Mouse (Mus musculus) urinary bladder, postnatal 14 days (tissue): Measurements from ENCODE around the gene C330021F23Rik.
"Not testable (repeated sequence)": the region's sequence is repeated elsewhere in the genome, so short reads cannot be mapped to it uniquely, and the experiment has no call there.

Experiments used
- DNase-seq: peaks from one replicate; pipeline ENCODE4 v3.0.0; 2021; ENCODE audit warnings: low spot score

C330021F23Rik gene

GRCm38 (mm10) chr8:3567641-3568371 lies at the start of gene C330021F23Rik:
Gene C330021F23Rik (plus strand): TSS chr8:3567990.
- DNase-seq = no peak

- DNase-seq = no peak
Measured at GRCm38 (mm10) chr8:3522007-3522697, 45.6 kb upstream of the C330021F23Rik start.

GRCm38 (mm10) chr8:3530816-3531215 lies 37.0 kb upstream of the C330021F23Rik start:
- DNase-seq = no peak

GRCm38 (mm10) chr8:3531936-3532335 lies 35.9 kb upstream of the C330021F23Rik start:
- DNase-seq = no peak

GRCm38 (mm10) chr8:3536053-3536841 lies 31.5 kb upstream of the C330021F23Rik start:
- DNase-seq = no peak

- no peak for DNase-seq
Measured at GRCm38 (mm10) chr8:3536940-3537339, 30.9 kb upstream of the C330021F23Rik start.

DNA sequence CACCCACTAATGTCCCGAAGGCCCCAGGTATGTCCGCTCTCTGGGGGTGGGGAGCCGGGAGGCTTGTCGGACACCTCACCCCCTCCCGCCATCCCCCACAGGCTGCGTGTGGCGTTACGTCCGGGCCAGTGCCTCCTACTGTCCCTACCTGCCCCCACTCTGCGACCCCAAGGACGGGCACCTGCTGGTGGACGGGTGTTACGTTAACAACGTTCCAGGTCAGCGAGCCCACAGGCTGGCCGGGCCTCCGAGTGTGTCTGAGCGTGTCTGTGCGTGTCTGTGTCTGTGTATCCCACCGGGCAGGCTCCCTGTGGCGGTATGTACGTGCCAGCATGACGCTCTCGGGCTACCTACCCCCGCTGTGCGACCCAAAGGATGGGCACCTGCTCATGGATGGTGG lies 30.1 kb upstream of the C330021F23Rik start:
- DNase-seq = no peak

DNA sequence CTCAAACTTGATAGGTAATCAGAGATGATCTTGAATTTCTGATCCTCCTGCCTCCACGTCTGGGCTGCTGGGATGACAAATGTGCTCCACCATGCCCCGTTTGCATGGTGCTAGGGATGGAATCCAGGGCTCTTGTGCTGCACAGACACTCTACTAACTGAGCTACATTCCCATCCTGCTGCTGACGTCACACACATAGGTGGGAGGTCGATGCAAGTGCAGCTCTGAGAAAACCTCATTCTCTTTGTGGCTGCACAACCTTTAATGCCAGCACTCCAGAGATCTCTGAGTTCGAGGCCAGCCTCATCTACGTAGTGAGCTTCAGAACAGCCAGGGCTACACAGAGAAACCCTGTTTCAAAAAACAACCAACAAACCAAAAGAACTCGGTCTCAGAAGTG lies 28.6 kb upstream of the C330021F23Rik start:
- DNase-seq = no peak

DNA sequence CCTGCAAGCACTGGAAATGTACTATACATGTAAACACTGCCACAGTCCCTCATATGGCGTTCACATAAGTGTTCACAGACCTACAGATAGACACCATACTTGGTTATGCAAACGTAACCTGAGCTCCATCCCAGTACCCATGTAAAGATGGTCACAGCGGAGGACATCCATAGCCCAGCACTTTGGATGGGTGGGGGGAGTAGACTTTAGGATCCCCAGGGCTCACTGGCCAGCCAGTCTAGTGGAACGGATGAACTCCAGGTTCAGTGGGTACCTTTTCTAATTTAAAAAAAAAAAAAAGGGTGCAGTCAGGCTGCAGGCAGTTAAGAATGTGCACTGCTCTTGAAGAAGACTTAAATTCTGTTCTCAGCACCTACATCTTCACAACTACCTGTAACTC lies 27.7 kb upstream of the C330021F23Rik start:
- DNase-seq = no peak

GRCm38 (mm10) chr8:3546511-3546910 lies 21.3 kb upstream of the C330021F23Rik start:
- DNase-seq = no peak

GRCm38 (mm10) chr8:3552240-3552639 lies 15.6 kb upstream of the C330021F23Rik start:
- no peak for DNase-seq

- DNase-seq = no peak
Measured at GRCm38 (mm10) chr8:3556114-3556513, 11.7 kb upstream of the C330021F23Rik start.

- DNase-seq = no peak
Measured at GRCm38 (mm10) chr8:3568378-3568777, 588 bp downstream of the C330021F23Rik start.

- DNase-seq = no peak
Measured at GRCm38 (mm10) chr8:3569784-3570183, 2.0 kb downstream of the C330021F23Rik start.

- no peak for DNase-seq
Measured at GRCm38 (mm10) chr8:3574546-3574945, 6.8 kb downstream of the C330021F23Rik start.

DNA sequence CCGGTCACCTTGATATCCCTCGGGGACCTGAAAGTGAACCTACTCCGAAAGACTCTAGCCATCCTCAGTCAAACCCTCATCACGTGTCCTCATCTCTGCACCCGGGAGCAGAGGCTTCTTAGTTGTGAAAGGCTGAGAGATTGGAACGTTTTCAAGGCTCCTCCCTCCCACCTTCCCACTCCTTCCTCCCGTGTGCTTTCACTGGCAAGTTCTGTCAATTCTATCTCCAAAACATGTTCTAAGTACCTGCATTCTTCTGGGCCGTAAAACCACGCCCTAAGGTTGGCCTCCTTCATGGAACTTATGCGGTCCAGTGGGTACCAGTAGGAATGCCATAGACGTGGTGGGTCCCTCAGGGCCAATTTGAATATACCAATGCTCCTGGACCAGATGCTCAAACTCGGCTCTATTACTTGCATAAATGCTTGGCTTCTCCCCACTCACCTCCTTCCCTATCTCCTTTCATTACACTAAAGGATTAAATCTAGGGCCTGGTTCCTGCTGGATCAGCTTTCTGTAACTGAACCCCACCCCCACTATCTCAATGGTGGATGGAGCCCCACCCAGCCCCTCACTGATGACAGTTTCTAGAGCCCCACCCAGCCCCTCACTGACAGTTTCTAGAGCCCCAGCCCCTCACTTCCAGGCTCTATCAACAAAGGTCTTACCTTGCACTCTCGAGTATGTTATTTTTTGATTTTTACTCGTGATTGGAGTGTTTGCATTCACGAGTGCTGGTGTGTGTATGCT lies 8.6 kb downstream of the C330021F23Rik start:
- no peak for DNase-seq

GRCm38 (mm10) chr8:3579390-3580364 lies 11.9 kb downstream of the C330021F23Rik start:
- DNase-seq = peak; percentile 62

GRCm38 (mm10) chr8:3581961-3582360 lies 14.2 kb downstream of the C330021F23Rik start:
- not testable (repeated sequence) for DNase-seq

DNA sequence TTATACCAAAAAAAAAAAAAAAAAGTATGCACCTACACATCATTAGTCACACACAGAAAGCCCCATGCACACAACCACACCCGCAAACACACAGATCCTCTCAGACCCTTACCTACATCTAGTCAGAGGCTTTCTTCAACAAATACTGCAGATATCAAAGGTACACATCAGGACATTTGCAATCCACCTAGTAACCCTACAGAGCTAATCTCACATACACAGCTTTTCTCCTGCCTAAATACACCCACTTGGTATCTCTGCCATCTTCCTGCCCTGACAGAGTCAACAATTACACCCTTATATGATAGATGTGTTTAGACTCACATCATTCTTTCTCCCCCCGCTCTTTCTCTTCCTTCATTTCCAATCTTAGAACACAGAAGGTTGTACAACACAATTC lies 18.7 kb downstream of the C330021F23Rik start:
- no peak for DNase-seq

- no peak for DNase-seq
Measured at GRCm38 (mm10) chr8:3586993-3587390, 19.2 kb downstream of the C330021F23Rik start, which contains the start of gene Camsap3. Gene Camsap3 (plus strand): TSS chr8:3587293.
